Mouse (Mus musculus) stomach, postnatal 0 days (tissue): ENCODE data around the gene Mtg2.

Experiments
- CTCF ChIP-seq: IDR thresholded peaks from 2 replicates; pipeline ENCODE4 v1.5.1; 2016; ENCODE audit warnings: antibody characterized with exemption, low read depth, mild to moderate bottlenecking, moderate library complexity
- EP300 ChIP-seq: optimal IDR thresholded peaks from 2 replicates; pipeline ENCODE3; 2016; ENCODE audit warnings: antibody characterized with exemption

DNA sequence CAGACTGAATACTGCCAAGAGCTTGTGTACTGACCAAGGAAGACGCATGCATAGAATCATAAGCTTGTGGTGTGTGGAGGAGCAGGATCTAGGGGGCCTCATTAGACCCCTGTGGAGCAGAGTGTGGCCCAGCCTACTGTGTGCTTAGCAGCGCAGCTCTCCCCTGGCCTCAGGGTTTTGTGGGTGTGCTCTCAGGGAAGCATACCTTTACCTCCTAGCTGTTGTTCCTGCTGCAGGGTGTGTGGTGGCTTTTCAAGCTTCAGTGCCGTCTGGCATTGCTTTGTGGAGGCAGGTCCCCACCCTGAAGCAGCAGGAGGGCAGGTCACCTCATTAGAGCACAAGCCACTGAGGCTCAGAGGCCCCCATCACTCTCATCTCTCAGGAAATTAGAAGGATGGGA lies 7.2 kb downstream of the Mtg2 start:
- TF ChIP-seq EP300 (no peak), CTCF (no peak)
